Mouse (Mus musculus): Measurements from ENCODE around the gene Cftr.

Cftr gene

DNA sequence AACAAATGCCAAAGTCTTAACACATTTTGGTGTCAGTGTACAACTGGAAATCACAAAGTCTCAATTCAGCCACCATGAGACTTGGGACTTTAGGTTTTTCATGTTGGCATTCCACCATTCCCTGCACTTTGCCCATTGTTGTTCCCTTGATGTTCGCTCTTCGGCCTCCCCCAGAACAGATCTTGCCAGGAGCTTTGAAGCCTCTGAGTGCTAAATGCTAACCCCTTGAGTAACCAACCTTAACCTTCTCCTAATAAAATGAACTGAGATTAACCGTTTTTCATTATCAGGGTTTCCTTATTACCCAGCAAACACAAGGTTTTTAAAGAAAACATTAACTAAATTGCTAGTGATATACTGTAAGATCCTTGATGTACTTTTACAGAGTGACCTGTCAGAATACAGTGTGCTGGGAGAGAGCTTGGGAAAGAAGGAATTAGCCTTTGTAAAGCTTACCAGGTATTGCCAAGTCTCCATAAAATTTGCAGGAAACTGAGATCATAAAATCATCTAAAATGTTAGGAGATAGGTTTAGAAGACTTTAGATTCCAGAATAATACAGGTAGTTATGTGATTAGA lies 144.0 kb downstream of the Cftr start:
- DNase-seq (ENCODE audit: low spot score): no peak

DNA sequence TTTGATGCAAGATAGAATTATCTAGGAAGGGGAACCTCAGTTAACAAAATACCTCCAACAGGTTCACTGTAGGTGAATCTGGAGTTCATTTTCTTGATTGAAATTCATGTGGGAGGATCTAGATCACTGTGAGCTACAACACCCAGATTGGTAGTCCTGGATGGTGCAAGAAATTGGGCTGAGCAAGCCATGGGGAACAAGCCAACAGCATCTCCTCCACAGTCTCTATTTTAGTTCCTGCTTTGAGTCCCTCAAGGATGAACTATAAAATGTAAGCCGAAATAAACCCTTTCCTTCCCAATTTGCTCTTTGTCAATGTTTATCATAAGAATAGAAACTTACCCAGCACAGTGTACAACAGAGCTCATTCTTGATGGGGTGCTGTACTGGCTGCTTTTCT lies 152.5 kb downstream of the Cftr start:
- no peak for DNase-seq (ENCODE audit: low spot score)

DNA sequence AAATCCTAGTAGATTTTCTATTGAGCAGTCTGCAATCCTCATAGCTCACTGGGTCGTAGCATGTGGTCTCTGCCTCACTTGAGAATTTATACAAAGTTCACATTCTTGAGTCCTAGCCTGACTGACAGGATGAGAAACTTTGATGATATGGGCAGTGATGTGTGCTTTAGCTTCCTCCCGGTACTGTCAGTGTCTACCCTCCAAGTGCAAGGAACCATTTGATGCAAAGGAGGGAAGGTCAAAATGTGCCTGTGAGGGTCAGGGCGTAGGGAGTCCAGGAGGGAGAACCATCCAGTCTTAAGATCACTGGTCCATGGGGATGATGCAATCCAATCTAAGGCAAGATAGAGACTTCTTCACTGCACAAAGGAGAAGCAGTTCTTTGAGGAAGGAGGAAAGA lies 164.9 kb downstream of the Cftr start:
- DNase-seq (ENCODE audit: low spot score): no peak

DNA sequence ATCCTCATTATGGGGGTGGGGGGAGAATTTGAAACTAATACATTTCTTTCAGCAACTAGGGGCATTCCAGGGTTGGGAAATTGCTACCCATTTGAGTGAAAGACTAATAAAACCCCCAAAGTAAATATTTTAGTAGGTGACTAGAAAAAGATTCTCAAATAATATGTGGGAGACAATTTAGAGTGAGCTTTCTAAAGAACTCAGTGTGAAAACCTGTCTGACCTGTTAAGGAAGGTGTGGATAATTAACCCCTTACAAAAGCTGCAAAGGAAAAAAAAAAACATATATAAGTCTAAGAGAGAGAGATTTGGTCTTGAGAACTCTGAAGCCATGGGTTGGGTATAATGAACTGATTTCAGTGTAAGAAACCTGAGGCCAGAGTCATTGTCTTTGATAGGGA lies 167.8 kb downstream of the Cftr start:
- no peak for DNase-seq (ENCODE audit: low spot score)

DNA sequence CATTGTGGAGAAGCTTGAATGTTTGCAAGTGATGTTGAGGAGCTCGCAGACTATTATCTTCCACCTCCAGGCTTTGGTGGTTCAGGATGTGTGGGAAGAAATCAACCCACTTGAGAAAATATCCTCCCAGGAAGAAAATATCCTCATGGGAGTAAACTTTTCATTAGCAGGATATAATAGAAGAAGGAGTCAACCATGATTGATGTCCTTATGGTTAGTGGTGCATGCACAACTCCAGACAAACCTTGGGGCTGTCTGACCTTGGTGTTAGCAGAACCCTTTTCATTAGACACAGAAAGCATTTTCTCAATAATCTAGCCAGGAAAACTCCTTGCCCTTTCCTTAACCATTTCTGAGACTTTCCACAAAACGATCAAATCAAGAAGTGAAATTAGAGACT lies 173.8 kb downstream of the Cftr start:
- DNase-seq (ENCODE audit: low spot score): no peak

DNA sequence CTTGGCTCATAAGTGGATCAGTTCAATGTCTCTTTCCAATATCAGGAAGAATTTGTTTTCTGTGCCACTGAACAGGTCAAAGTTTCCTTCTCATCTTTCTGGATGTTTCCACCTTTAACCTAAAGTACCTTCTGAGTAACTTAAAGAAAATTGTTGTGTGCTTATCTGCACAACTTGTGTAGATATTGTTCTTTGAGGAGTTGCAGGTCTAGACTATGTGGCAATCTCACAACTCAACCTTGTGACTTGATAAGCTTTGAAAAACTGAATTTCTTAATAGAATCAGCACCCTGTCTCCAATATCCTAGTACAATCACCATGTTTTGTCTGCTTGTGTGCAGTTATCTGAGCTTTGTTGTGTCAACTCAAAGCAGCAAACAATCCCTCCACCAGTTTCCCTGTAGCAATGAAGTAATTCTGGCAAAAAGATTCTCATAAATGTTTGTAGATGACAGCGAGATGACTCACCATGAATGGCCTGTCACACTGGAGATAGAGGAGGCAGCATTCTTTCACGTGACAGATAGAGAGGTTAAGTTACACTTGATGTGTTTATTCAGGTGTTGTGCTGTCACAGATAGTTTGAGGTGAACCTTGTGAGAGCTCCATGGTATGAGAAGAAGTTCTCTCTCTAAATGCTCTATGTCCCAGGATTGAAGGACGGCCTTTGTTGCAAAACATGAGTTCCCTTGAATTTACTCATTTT lies 178.8 kb downstream of the Cftr start:
- DNase-seq (ENCODE audit: low spot score): no peak

DNA sequence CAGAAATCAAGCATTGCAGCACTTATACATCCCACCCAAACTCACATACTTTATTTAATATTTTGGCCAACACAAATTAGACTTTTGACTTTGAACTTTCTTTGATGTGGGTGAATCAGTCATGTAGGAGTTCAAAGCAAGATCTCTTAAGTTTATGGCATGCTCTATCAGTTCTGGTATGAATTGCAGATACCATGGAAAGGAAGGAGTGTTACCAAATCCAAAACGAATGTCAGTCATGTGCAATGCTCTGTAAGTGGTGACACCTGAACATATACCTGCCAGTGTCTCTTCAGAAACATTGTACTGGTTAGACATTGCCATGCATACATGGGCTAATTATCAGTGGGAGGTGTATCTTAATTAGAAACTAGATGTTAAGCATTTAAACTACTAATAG lies 189.7 kb downstream of the Cftr start:
- no peak for DNase-seq (ENCODE audit: low spot score)

DNA sequence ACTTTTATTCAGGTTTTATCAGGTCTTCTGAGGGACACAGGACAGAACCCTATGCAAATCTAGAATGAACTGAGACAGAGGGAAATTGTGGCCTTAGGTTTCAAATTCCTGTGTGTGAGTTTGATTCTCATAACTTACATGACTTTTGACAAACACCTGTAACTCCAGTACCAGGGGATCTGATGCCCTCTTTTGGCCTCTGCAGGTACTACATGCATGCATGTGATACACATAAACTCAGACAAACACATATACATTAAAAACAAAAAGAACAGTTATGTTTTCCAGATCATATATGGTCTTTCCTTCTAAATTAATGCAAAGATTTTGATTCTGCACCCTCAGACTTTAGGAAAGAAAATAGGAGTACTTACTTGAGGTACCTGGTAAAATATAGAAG lies 190.5 kb downstream of the Cftr start:
- DNase-seq (ENCODE audit: low spot score): no peak

DNA sequence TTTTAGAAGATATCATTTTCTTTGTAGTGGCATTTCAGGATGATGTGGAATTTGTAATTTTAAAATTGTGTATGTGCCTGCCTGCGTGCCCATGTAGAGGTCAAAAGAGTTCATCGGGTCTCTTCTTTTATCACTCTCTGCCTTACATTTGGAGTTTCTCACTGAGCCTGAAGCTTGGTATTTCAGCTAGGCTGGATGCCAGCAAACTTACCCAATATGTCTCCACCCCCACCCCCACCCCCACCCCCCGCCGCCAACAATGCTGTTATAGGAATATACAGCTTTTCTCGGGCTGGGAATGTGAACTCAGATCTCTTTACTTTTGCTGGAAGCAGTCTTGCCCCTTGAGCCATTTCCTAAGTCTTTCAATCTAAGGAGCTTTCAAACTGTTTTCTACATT lies 191.7 kb downstream of the Cftr start:
- DNase-seq (ENCODE audit: low spot score): no peak

DNA sequence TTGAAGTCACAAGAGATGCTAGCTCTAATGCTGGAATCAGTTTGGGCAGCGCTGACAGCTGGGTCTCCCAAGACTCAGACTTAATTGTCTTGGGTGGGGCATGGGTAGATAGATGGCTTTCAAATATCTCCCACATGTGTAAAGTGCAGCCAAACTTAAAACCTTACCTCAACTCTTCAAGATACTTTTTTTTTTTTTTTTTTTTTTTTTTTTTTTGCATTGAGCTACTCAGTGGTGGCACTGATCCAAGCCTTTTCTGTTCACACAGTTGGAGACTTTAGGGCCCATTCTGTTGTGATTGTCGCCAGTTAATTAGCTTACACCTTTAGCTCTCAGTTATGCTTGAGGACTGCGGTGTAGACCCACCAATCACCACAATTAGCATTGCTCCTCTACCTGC lies 198.6 kb downstream of the Cftr start:
- DNase-seq (ENCODE audit: low spot score): no peak

DNA sequence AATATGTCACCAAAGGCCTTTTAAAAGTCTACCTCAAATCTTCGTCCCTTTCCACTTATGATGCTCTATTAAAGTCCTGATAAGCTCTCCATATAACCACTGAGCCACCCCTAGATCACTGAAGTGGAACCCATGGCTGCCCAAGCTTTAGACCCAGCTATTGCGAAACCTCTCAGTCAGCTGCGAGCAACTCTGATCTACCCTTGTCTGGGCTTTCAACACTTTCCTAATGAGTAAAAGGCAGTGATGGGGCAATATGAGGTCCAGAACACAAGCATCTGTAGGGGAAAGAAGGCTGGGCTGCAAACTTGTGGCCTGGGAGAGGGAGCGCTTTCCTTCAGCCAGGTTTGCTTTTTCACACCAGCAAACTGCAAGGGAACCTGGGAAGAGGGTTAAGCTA lies 199.2 kb downstream of the Cftr start:
- no peak for DNase-seq (ENCODE audit: low spot score)

Measured in retina, embryonic 14.5 days (tissue).